Mouse (Mus musculus): ENCODE results near the gene Cryba2. TPM values are rescaled to one million over a fixed set of nuclear protein-coding genes. Genes with fewer than 3 reads are reported as not detected.

Gene Cryba2
- polyA plus RNA-seq, 1 experiment: 1.4 TPM

GRCm38 (mm10) chr1:74854306-74855056 lies 38.5 kb downstream of the Cryba2 start, which contains the start of gene Cdk5r2:
Gene Cdk5r2, plus strand, starts transcription at chr1:74854934.
- TF ChIP-seq CTCF (IDR thresholded peaks at IDR 0.05; ENCODE audit: extremely low read depth, insufficient read depth, low read length) (no peak), POLR2A (IDR thresholded peaks at IDR 0.05; ENCODE audit: extremely low read depth, insufficient read depth, low read length) (peak; percentile 88)
- Histone ChIP-seq H3K27ac (ENCODE audit: insufficient read depth, low read length) (peak within 1 kb of the TSS; percentile 61), H3K4me3 (ENCODE audit: insufficient read depth, low read length) (peak within 1 kb of the TSS; percentile 97), H3K4me1 (ENCODE audit: control insufficient read depth, insufficient read depth, low read length) (peaks cover 16% of the 10 kb centered on the region)

- Histone ChIP-seq H3K4me3 (ENCODE audit: insufficient read depth, low read length) (no peak overlapping the region), H3K27ac (ENCODE audit: insufficient read depth, low read length) (peak overlapping the region; percentile 96), H3K4me1 (ENCODE audit: control insufficient read depth, insufficient read depth, low read length) (peaks cover 13% of the 10 kb centered on the region)
- TF ChIP-seq POLR2A (IDR thresholded peaks at IDR 0.05; ENCODE audit: extremely low read depth, insufficient read depth, low read length): peak; percentile 62; the same call in 1 of the 2 replicates
- TF ChIP-seq CTCF (IDR thresholded peaks at IDR 0.05; ENCODE audit: extremely low read depth, insufficient read depth, low read length): no peak
Observed at GRCm38 (mm10) chr1:74851001-74851775, 41.8 kb downstream of the Cryba2 start.

- TF ChIP-seq CTCF (IDR thresholded peaks at IDR 0.05; ENCODE audit: extremely low read depth, insufficient read depth, low read length) (no peak), POLR2A (IDR thresholded peaks at IDR 0.05; ENCODE audit: extremely low read depth, insufficient read depth, low read length) (peak; percentile 48; the same call in 1 of the 2 replicates)
- Histone ChIP-seq H3K27ac (ENCODE audit: insufficient read depth, low read length) (peak overlapping the region; percentile 96), H3K4me1 (ENCODE audit: control insufficient read depth, insufficient read depth, low read length) (peaks cover 13% of the 10 kb centered on the region), H3K4me3 (ENCODE audit: insufficient read depth, low read length) (no peak overlapping the region)
Observed at GRCm38 (mm10) chr1:74850251-74850650, 42.7 kb downstream of the Cryba2 start.

- no peak overlapping the region for H3K4me3 ChIP-seq (ENCODE audit: insufficient read depth, low read length)
- no peak for TF ChIP-seq CTCF (IDR thresholded peaks at IDR 0.05; ENCODE audit: extremely low read depth, insufficient read depth, low read length)
- TF ChIP-seq POLR2A (IDR thresholded peaks at IDR 0.05; ENCODE audit: extremely low read depth, insufficient read depth, low read length): no peak
- peaks cover 11% of the 10 kb centered on the region for H3K4me1 ChIP-seq (ENCODE audit: control insufficient read depth, insufficient read depth, low read length)
- H3K27ac ChIP-seq (ENCODE audit: insufficient read depth, low read length): peak overlapping the region; percentile 85
Observed at GRCm38 (mm10) chr1:74848946-74849345, 44.0 kb downstream of the Cryba2 start.

- no peak overlapping the region for H3K27ac ChIP-seq (ENCODE audit: insufficient read depth, low read length)
- no peak overlapping the region for H3K4me3 ChIP-seq (ENCODE audit: insufficient read depth, low read length)
- TF ChIP-seq POLR2A (IDR thresholded peaks at IDR 0.05; ENCODE audit: extremely low read depth, insufficient read depth, low read length) (no peak), CTCF (IDR thresholded peaks at IDR 0.05; ENCODE audit: extremely low read depth, insufficient read depth, low read length) (no peak)
- peaks cover 9% of the 10 kb centered on the region for H3K4me1 ChIP-seq (ENCODE audit: control insufficient read depth, insufficient read depth, low read length)
Observed at GRCm38 (mm10) chr1:74846341-74846740, 46.6 kb downstream of the Cryba2 start.

GRCm38 (mm10) chr1:74843090-74843489 lies 49.9 kb downstream of the Cryba2 start:
- no peak for TF ChIP-seq CTCF (IDR thresholded peaks at IDR 0.05; ENCODE audit: extremely low read depth, insufficient read depth, low read length)
- TF ChIP-seq POLR2A (IDR thresholded peaks at IDR 0.05; ENCODE audit: extremely low read depth, insufficient read depth, low read length): no peak
- H3K27ac ChIP-seq (ENCODE audit: insufficient read depth, low read length): no peak overlapping the region

More at GRCm38 (mm10) chr1:74843090-74843489, 49.9 kb downstream of the Cryba2 start:
- Histone ChIP-seq H3K4me1 (ENCODE audit: control insufficient read depth, insufficient read depth, low read length) (no peaks in the 10 kb centered on the region), H3K4me3 (ENCODE audit: insufficient read depth, low read length) (no peak overlapping the region)

Other genes with a start within 250 kb of the Cryba2 start
- gene Ttll4, start 231.4 kb downstream of the Cryba2 start, polyA plus RNA-seq (2012; rRNA removed): 17.0 and 17.7 TPM in 2 replicates
- 9.9 and 12.5 TPM in 2 replicates for gene Cyp27a1, start 179.6 kb downstream of the Cryba2 start, polyA plus RNA-seq (2012; rRNA removed)
- gene Prkag3, start 143.9 kb downstream of the Cryba2 start, polyA plus RNA-seq (2012; rRNA removed): 0.06 and 0.13 TPM in 2 replicates
- gene Wnt6, start 121.3 kb downstream of the Cryba2 start, polyA plus RNA-seq (2012; rRNA removed): 1.2 and 2.2 TPM in 2 replicates
- gene Wnt10a, start 101.6 kb downstream of the Cryba2 start, polyA plus RNA-seq (2012; rRNA removed): 8.1 and 8.8 TPM in 2 replicates
- gene Cdk5r2, start 38.2 kb downstream of the Cryba2 start, polyA plus RNA-seq (2012; rRNA removed): 304 and 313 TPM in 2 replicates
- gene Fev, start 7.7 kb downstream of the Cryba2 start, polyA plus RNA-seq (2012; rRNA removed): not detected in 2 replicates
- gene Cfap65, start 42.5 kb upstream of the Cryba2 start, polyA plus RNA-seq (2012; rRNA removed): 8.9 and 10.6 TPM in 2 replicates
- 0.34 and 0.46 TPM in 2 replicates for gene Ihh, start 58.5 kb upstream of the Cryba2 start, polyA plus RNA-seq (2012; rRNA removed)
- 2.0 and 2.2 TPM in 2 replicates for gene Nhej1, start 232.1 kb upstream of the Cryba2 start, polyA plus RNA-seq (2012; rRNA removed)
- 1.7 and 1.9 TPM in 2 replicates for gene Slc23a3, start 240.7 kb upstream of the Cryba2 start, polyA plus RNA-seq (2012; rRNA removed)
- gene Cnppd1, start 249.6 kb upstream of the Cryba2 start, polyA plus RNA-seq (2012; rRNA removed): 36.9 TPM in 2 replicates
- 227 and 233 TPM in 2 replicates for gene Retreg2, start 249.6 kb upstream of the Cryba2 start, polyA plus RNA-seq (2012; rRNA removed)

All from cortical plate, adult 2 months (tissue).